Mouse (Mus musculus) forebrain, postnatal 0 days (tissue): ENCODE measurements at regions not wholly inside any gene's neighbourhood (a gene's known extent, or its start where the extent isn't known, plus 50 kb on each side); places are given as distances from the start of the nearest gene placed in this dataset.

ENCODE experiments used
- ATAC-seq: fragments of 200-750 bp; cut with Nextera tagmentation; 2 replicates; pipeline ENCODE4 v1.8.0; 2017; ENCODE audit warnings: mild to moderate bottlenecking, moderate library complexity
- DNase-seq: peaks from one replicate; pipeline ENCODE4 v3.0.0-alpha.2; 2015
- H3K27ac ChIP-seq: fragments of 300-500 bp; sonication (generic); 2 replicates; pipeline ENCODE4 v1.5.1; 2014; ENCODE audit warnings: low read depth, mild to moderate bottlenecking, antibody characterized with exemption, low read length, moderate library complexity, mixed read lengths
- H3K27me3 ChIP-seq: fragments of 300-500 bp; sonication (generic); 2 replicates; pipeline ENCODE4 v1.6.1; 2014; ENCODE audit warnings: mild to moderate bottlenecking, low read length, mixed read lengths; ENCODE audit not compliant: insufficient read depth
- H3K36me3 ChIP-seq: fragments of 300-500 bp; sonication (generic); 2 replicates; pipeline ENCODE4 v1.6.1; 2014; ENCODE audit warnings: mild to moderate bottlenecking, moderate library complexity; ENCODE audit not compliant: insufficient read depth
- H3K4me1 ChIP-seq: fragments of 300-500 bp; sonication (generic); 2 replicates; pipeline ENCODE4 v1.6.1; 2014; ENCODE audit warnings: antibody characterized with exemption; ENCODE audit not compliant: insufficient read depth
- H3K4me2 ChIP-seq: fragments of 300-500 bp; sonication (generic); 2 replicates; pipeline ENCODE4 v1.6.1; 2014; ENCODE audit warnings: low read depth, mild to moderate bottlenecking, moderate library complexity
- H3K4me3 ChIP-seq: fragments of 300-500 bp; sonication (generic); 2 replicates; pipeline ENCODE4 v1.5.1; 2014; ENCODE audit warnings: low read depth, low read length, mixed read lengths
- H3K9ac ChIP-seq: fragments of 300-500 bp; sonication (generic); 2 replicates; pipeline ENCODE4 v1.6.1; 2014; ENCODE audit warnings: mild to moderate bottlenecking
- H3K9me3 ChIP-seq: fragments of 300-500 bp; sonication (generic); 2 replicates; pipeline ENCODE4 v1.6.1; 2016; ENCODE audit warnings: low read length
- CTCF ChIP-seq: sonication (generic); IDR thresholded peaks from 2 replicates; pipeline ENCODE4 v1.5.1; 2016; ENCODE audit warnings: antibody characterized with exemption, control low read depth, low read depth
- WGBS: fragments of 180-500 bp; shearing (Covaris S2); extraction: QIAGEN DNeasy Blood & Tissue Kit; methylation state at CpG from one replicate; pipeline ENCODE4 v1.1.7; 2014; 5-methylcytosine and 5-hydroxymethylcytosine counted together

- Histone ChIP-seq H3K4me1 (no peaks in the 10 kb centered on the region), H3K4me2 (no peak overlapping the region), H3K27ac (no peak overlapping the region), H3K9me3 (no peaks in the 10 kb centered on the region), H3K4me3 (no peak overlapping the region), H3K27me3 (no peaks in the 10 kb centered on the region), H3K9ac (no peak overlapping the region), H3K36me3 (no peaks in the 10 kb centered on the region)
- WGBS: 52% methylated on average over 1 of the region's 1 CpGs
- ATAC-seq (no peak), DNase-seq (no peak)
- TF ChIP-seq CTCF: no peak
Observed at GRCm38 (mm10) chr13:79251269-79251668, 1051.7 kb upstream of the Nr2f1 start.
